Mouse (Mus musculus) left cerebral cortex, adult 9 months (tissue): ENCODE results near the gene Pxmp2.

ENCODE experiments used
- DNase-seq, 2 experiments: peaks; one replicate each; pipeline ENCODE4 v3.0.0; 2022; ENCODE audit warnings: low spot score in 2 of 2

The Pxmp2 gene

GRCm38 (mm10) chr5:110285770-110286445, at the start of gene Pxmp2, which contains the start of gene Pole:
Gene Pxmp2 (minus strand): TSS chr5:110286186.
Gene Pole (plus strand): TSS chr5:110286306.
- peak in 1 of 2 experiments; percentile 84 for DNase-seq

- DNase-seq: no peak
These were observed 44.5 kb upstream of the Pxmp2 start for GRCm38 (mm10) chr5:110330508-110330907.

- no peak for DNase-seq
These were observed 27.1 kb upstream of the Pxmp2 start for GRCm38 (mm10) chr5:110313127-110313526.

GRCm38 (mm10) chr5:110308861-110309260, 22.9 kb upstream of the Pxmp2 start:
- no peak for DNase-seq

GRCm38 (mm10) chr5:110300591-110300990, 14.6 kb upstream of the Pxmp2 start:
- no peak for DNase-seq

- no peak for DNase-seq
These were observed 10.7 kb upstream of the Pxmp2 start for GRCm38 (mm10) chr5:110296637-110297036.

GRCm38 (mm10) chr5:110291649-110292048, 5.7 kb upstream of the Pxmp2 start:
- DNase-seq: no peak

GRCm38 (mm10) chr5:110287084-110287475, 1.1 kb upstream of the Pxmp2 start:
- no peak for DNase-seq

- DNase-seq: no peak
These were observed 579 bp upstream of the Pxmp2 start for GRCm38 (mm10) chr5:110286446-110287083.

- no peak for DNase-seq
These were observed 830 bp downstream of the Pxmp2 start for GRCm38 (mm10) chr5:110285156-110285555.

- DNase-seq: no peak
These were observed 1.4 kb downstream of the Pxmp2 start for GRCm38 (mm10) chr5:110284536-110284935.

- no peak for DNase-seq
These were observed 4.0 kb downstream of the Pxmp2 start for GRCm38 (mm10) chr5:110281984-110282383.

- no peak for DNase-seq
These were observed 9.1 kb downstream of the Pxmp2 start for GRCm38 (mm10) chr5:110276910-110277309.

- no peak for DNase-seq
These were observed 9.6 kb downstream of the Pxmp2 start for GRCm38 (mm10) chr5:110276391-110276790.

GRCm38 (mm10) chr5:110274846-110275245, 11.1 kb downstream of the Pxmp2 start:
- no peak for DNase-seq

GRCm38 (mm10) chr5:110274147-110274546, 11.8 kb downstream of the Pxmp2 start:
- DNase-seq: no peak

- DNase-seq: no peak
These were observed 15.7 kb downstream of the Pxmp2 start for GRCm38 (mm10) chr5:110270242-110270641.

GRCm38 (mm10) chr5:110269141-110270101, 16.6 kb downstream of the Pxmp2 start, which contains the start of gene Pgam5:
Gene Pgam5 (minus strand): TSS chr5:110269913.
- DNase-seq: peak; percentile 53 to 77

GRCm38 (mm10) chr5:110266941-110267340, 19.0 kb downstream of the Pxmp2 start:
- no peak for DNase-seq

- DNase-seq: no peak
These were observed 41.9 kb downstream of the Pxmp2 start for GRCm38 (mm10) chr5:110244091-110244490.

GRCm38 (mm10) chr5:110232346-110232745, 53.6 kb downstream of the Pxmp2 start:
- no peak for DNase-seq

GRCm38 (mm10) chr5:110231638-110232037, 54.3 kb downstream of the Pxmp2 start:
- DNase-seq: no peak
